Mouse (Mus musculus) small intestine, adult 2 months (tissue): ENCODE measurements around the gene Hnrnpu.

ENCODE experiments used
- CTCF ChIP-seq: fragments of 200-500 bp; IDR thresholded peaks from 2 replicates; pipeline ENCODE4 v1.5.1; 2012; ENCODE audit warnings: low read depth, mild to moderate bottlenecking, control low read depth, inconsistent platforms, low read length, moderate library complexity, mixed read lengths; ENCODE audit not compliant: insufficient replicate concordance, insufficient read length; ENCODE audit errors: extremely low read depth
- POLR2A ChIP-seq: fragments of 200-500 bp; IDR thresholded peaks from 2 replicates; pipeline ENCODE4 v1.6.1; 2012; ENCODE audit warnings: low read depth, mild to moderate bottlenecking, control low read depth, inconsistent platforms, low read length, moderate library complexity

DNA sequence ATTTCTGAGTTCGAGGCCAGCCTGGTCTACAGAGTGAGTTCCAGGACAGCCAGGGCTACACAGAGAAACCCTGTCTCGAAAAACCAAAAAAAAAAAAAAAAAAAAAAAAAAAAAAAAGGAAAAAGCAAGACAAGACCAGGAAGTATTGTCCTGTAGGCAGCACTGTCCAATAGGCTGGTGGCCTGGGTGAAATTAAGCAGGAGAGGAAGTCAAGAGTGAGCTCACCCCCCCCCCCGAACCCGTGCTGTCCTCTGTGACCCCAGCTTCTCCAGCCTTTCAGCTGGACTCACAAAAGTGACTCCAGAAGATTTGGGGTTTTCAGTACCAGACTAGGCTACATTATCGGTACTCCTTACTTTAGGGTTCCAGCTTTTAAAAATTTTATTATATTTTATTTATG is 5.0 kb upstream of the Hnrnpu start:
- no peak for TF ChIP-seq CTCF
- TF ChIP-seq POLR2A: no peak
